ENCODE assay signal across 18 mouse cellular contexts in genomic region chr5:97913901-97914300, GRCm38 (mm10).
DNase-seq lines count a peak whose midpoint lies in the region; TF ChIP-seq lines count a peak whose summit lies in the region.
"Had no signal": no experiment of that assay in that cellular context is flagged by ENCODE, and none has a peak within 500 bp of the region (broad histone marks: within the 10 kb centered on the region; RNA-seq: fewer than 3 reads in every experiment).

No protein-coding gene starts in this region.

- no peak overlapping the region for H3K9ac ChIP-seq in ES-E14 (ENCODE audit: insufficient read depth, low read depth, low read length, poor library complexity, severe bottlenecking)
- H3K9ac ChIP-seq: embryonic facial prominence, embryonic 13.5 days; heart, embryonic 13.5 days; limb, embryonic 15.5 days; neural tube, embryonic 12.5 days had no signal

- TF ChIP-seq POLR2A in kidney, adult 2 months (IDR thresholded peaks at IDR 0.05; ENCODE audit: low read depth, low read length): no peak

- peak; percentile 4 for DNase-seq in kidney, adult 2 months
- no peak for DNase-seq in kidney, adult 18-20 months
- no peak for DNase-seq in ES-E14 (ENCODE audit: low read depth, low spot score)
- peak; percentile 14 for DNase-seq in c-Kit-positive CD71-negative TER-119-negative erythroid progenitor cells, embryonic 14.5 days (ENCODE audit: low read depth)
- DNase-seq in skeletal muscle tissue, adult 2 months (ENCODE audit: low read depth, low spot score): peak; percentile 27
- DNase-seq in layer of hippocampus, postnatal 36 days: no peak
- no peak for DNase-seq in thymus, postnatal 36 days
- DNase-seq in spleen, postnatal 36 days (ENCODE audit: low spot score in 2 of 2): no peak
- DNase-seq: adrenal gland, postnatal 10 days; cerebellum, adult 9-10 months; gastrocnemius, postnatal 10 days; kidney, postnatal 10 days; lung, postnatal 10 days; thymus, postnatal 4 days had no signal

- WGBS in kidney, adult 2 months: 93% methylated on average over 6 of the region's 6 CpGs

- no peak overlapping the region for H3K4me3 ChIP-seq in kidney, adult 2 months (ENCODE audit: insufficient read depth, low read depth, low read length)
- no peak overlapping the region for H3K4me3 ChIP-seq in ES-E14 (ENCODE audit: insufficient read depth in 1 of 2, low read depth in 1 of 2, low read length in 2 of 2, poor library complexity in 1 of 2, severe bottlenecking in 1 of 2)
- H3K4me3 ChIP-seq: embryonic facial prominence, embryonic 13.5 days; heart, embryonic 13.5 days; limb, embryonic 15.5 days; neural tube, embryonic 12.5 days had no signal

- H3K27ac ChIP-seq in kidney, adult 2 months (ENCODE audit: insufficient read depth, low read depth, low read length): no peak overlapping the region
- H3K27ac ChIP-seq in ES-E14 (ENCODE audit: insufficient read depth, low read depth, low read length, poor library complexity, severe bottlenecking): no peak overlapping the region
- H3K27ac ChIP-seq: embryonic facial prominence, embryonic 13.5 days; heart, embryonic 13.5 days; limb, embryonic 15.5 days; neural tube, embryonic 12.5 days had no signal

- H3K36me3 ChIP-seq in kidney, adult 2 months (ENCODE audit: control insufficient read depth, insufficient read depth, low read length): no peaks in the 10 kb centered on the region
- H3K36me3 ChIP-seq in ES-E14 (ENCODE audit: control insufficient read depth, insufficient read depth, low read length, poor library complexity, severe bottlenecking): no peaks in the 10 kb centered on the region
- H3K36me3 ChIP-seq: embryonic facial prominence, embryonic 13.5 days; limb, embryonic 15.5 days; neural tube, embryonic 12.5 days had no signal

- H3K9me3 ChIP-seq in ES-E14 (ENCODE audit: control insufficient read depth, insufficient read depth, low read depth, low read length): no peaks in the 10 kb centered on the region
- H3K9me3 ChIP-seq: embryonic facial prominence, embryonic 13.5 days; heart, embryonic 13.5 days; limb, embryonic 15.5 days; neural tube, embryonic 12.5 days had no signal

- in situ Hi-C loops in ES-E14 (cut with MboI; ENCODE audit: low sequenced_read_pairs in 2 of 2, unreplicated experiment in 2 of 2): no loop called here

- H3K4me1 ChIP-seq in kidney, adult 2 months (ENCODE audit: control insufficient read depth, insufficient read depth, low read length): no peaks in the 10 kb centered on the region
- no peaks in the 10 kb centered on the region for H3K4me1 ChIP-seq in ES-E14 (ENCODE audit: control insufficient read depth in 2 of 2, insufficient read depth in 2 of 2, low read length in 2 of 2, poor library complexity in 1 of 2)
- H3K4me1 ChIP-seq: embryonic facial prominence, embryonic 13.5 days; heart, embryonic 13.5 days; limb, embryonic 15.5 days; neural tube, embryonic 12.5 days had no signal

- no peaks in the 10 kb centered on the region for H3K27me3 ChIP-seq in kidney, adult 2 months (replicated peaks; ENCODE audit: control insufficient read depth, insufficient read depth, low read length)
- H3K27me3 ChIP-seq: embryonic facial prominence, embryonic 13.5 days; heart, embryonic 13.5 days; limb, embryonic 15.5 days; neural tube, embryonic 12.5 days had no signal

- TF ChIP-seq CTCF in kidney, adult 2 months (conservative IDR thresholded peaks at IDR 0.05; ENCODE audit: insufficient read depth, insufficient read length, low read depth, low read length): no peak

TF ChIP-seq in ES-E14, 5 proteins besides CTCF, POLR2A, EP300 and RAD21:
- TF ChIP-seq MAFK (IDR thresholded peaks at IDR 0.05; ENCODE audit: insufficient read depth, low read depth, low read length) (peak; percentile 20; the same call in 1 of the 2 replicates), CHD2 (IDR thresholded peaks at IDR 0.05; ENCODE audit: low read depth, low read length) (no peak)

Comparison
In these comparisons a context has a peak if more than half of its experiments do, and no peak if none do; other contexts are left out.
1. DNase-seq: peak in kidney, adult 2 months (single experiment), c-Kit-positive CD71-negative TER-119-negative erythroid progenitor cells, embryonic 14.5 days (single experiment) and skeletal muscle tissue, adult 2 months (single experiment); none in kidney, adult 18-20 months (single experiment), ES-E14 (single experiment), layer of hippocampus, postnatal 36 days (0 of 2), thymus, postnatal 36 days (0 of 2) and spleen, postnatal 36 days (0 of 2).